Mouse (Mus musculus): ENCODE measurements around the gene Itprip.

- peak; percentile 74 for TF ChIP-seq CTCF (IDR thresholded peaks at IDR 0.05; ENCODE audit: low read depth)
- no peak for TF ChIP-seq EP300 (IDR thresholded peaks at IDR 0.05; ENCODE audit: low read depth)
These were observed 19.1 kb downstream of the Itprip start for GRCm38 (mm10) chr19:47900012-47900411.
